Mouse (Mus musculus): Measurements from ENCODE around the gene Depp1. TPM values are rescaled to one million over a fixed set of nuclear protein-coding genes. Genes with fewer than 3 reads are reported as not detected.

Depp1 gene
- polyA plus RNA-seq, 1 experiment from 2014 or later, result 11.1 TPM

GRCm38 (mm10) chr6:116633741-116634695 is 16.4 kb upstream of the Depp1 start:
- POLR2A ChIA-PET, result interaction anchor here (1.1 kb wide), 1 partner anchor 13 kb away, joined by 3 read pairs; no protein-coding TSS in a partner anchor
- in situ Hi-C loops (cut with MboI; ENCODE audit: low pct_unique_long_range_greater_than_20kb), result loop anchor here (10.0 kb wide), 1 partner anchor 61 kb away; no protein-coding TSS in a partner anchor
- ATAC-seq, result no peak

DNA sequence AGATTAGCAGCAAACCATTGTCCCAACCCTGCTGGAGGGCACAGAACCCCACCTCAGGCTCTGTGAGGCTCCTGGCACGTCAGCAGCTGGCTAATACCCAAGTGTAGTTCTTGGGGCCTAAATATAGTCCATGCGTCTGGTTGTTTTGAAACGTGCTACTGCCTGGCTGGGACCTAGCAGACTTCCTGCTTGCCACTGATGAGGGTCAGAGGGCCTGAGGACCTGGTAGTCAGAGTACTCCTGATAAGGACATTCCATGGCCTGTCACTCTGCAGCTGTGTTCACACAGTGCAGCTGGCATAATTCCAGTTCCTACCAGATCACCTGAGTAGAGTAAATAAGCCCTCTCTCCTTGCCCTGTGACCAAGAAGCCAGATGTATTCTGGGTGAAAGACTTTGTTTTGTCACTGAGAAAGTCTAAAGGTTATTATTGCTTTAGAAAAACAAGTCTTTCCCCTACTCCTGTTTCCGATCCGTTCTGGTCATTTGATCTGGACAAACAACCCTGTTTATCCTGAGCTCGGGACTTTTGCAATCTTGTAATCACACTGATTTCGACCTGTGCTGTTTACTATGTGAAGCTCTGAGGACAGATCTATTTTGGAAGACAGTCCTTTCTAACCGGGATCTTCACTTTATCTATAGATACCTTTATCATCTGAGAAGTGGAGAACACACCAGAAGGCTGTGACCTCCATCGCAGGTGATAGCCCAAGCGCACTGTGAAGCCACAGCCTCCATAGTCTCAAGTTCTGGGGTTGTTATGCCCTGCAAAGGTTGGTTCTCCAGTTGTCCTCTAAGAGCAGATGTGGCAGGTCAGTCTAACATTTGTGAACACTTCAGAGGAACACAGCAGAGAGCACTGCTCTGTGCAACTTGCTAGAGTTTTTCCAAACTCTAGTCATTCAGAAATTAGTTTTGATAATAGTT is 14.9 kb upstream of the Depp1 start:
- ATAC-seq, result no peak
- ChIA-PET CTCF (interaction anchor here (0.8 kb wide), 1 partner anchor 34 kb away, joined by 3 read pairs; no protein-coding TSS in a partner anchor), POLR2A (no interaction called here)
- in situ Hi-C loops (cut with MboI; ENCODE audit: low pct_unique_long_range_greater_than_20kb), result loop anchor here (10.0 kb wide), 1 partner anchor 59 kb away; no protein-coding TSS in a partner anchor
- TF ChIP-seq CTCF (IDR thresholded peaks at IDR 0.05), result no peak
- H3K27me3 ChIP-seq, result no peaks in the 10 kb centered on the region
- DNase-seq (ENCODE audit: low read depth, low spot score), result no peak

More at GRCm38 (mm10) chr6:116633741-116634695, 16.4 kb upstream of the Depp1 start:
- DNase-seq (ENCODE audit: low read depth, low spot score), result no peak
- CTCF ChIA-PET, result interaction anchor here (0.8 to 4.3 kb wide), 3 partner anchors 9 to 35 kb away, joined by 3 to 36 read pairs (median 3); no protein-coding TSS in a partner anchor
- no peaks in the 10 kb centered on the region for H3K27me3 ChIP-seq
- no peak for TF ChIP-seq CTCF (IDR thresholded peaks at IDR 0.05)

DNA sequence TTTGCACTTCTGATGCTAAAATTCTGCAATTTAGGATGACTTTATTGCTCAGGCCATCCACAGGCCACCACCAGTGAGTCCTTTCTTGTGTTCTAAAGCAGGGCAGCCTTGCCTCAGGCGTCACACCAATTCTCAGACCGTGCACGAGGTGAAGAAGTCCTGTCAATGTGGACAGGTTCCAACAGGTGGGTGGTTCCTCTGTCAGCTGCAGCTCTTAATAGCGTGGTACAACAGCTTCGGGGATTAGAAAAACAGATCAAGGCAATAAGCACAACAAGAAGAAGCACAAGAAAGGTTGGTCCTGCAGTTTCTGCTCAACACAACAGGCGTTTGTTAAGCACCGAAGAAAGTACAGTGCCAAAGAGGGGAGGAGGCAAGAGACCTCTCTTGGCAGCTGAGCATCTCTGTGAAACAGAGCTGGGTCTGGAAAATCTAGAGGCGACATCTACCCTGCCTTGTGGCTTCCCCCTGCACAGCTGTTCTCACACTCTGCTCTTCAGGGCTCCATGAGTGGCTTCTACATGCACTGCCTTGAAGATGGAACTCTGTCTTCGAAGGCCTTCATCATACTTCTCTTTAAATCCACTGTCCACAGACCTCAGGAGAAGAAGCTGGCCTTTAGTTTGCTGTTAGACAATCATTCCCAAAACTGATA is 13.7 kb upstream of the Depp1 start:
- no peak for TF ChIP-seq CTCF (IDR thresholded peaks at IDR 0.05)
- CTCF ChIA-PET, result no interaction called here
- no peaks in the 10 kb centered on the region for H3K27me3 ChIP-seq
- in situ Hi-C loops (cut with MboI; ENCODE audit: low pct_unique_long_range_greater_than_20kb), result loop anchor here (10.0 kb wide), 1 partner anchor 58 kb away; no protein-coding TSS in a partner anchor
- DNase-seq (ENCODE audit: low read depth, low spot score), result no peak
- ATAC-seq, result no peak
- POLR2A ChIA-PET, result no interaction called here

- ATAC-seq, result no peak
- TF ChIP-seq CTCF (IDR thresholded peaks at IDR 0.05), result no peak
- CTCF ChIA-PET, result no interaction called here
Measured at GRCm38 (mm10) chr6:116637496-116637895, 12.9 kb upstream of the Depp1 start.

GRCm38 (mm10) chr6:116638871-116639270 is 11.5 kb upstream of the Depp1 start:
- no peak for TF ChIP-seq CTCF (IDR thresholded peaks at IDR 0.05)
- in situ Hi-C loops (cut with MboI; ENCODE audit: low pct_unique_long_range_greater_than_20kb), result loop anchor here (10.0 kb wide), 1 partner anchor 56 kb away; no protein-coding TSS in a partner anchor

More at GRCm38 (mm10) chr6:116637496-116637895, 12.9 kb upstream of the Depp1 start:
- in situ Hi-C loops (cut with MboI; ENCODE audit: low pct_unique_long_range_greater_than_20kb), result loop anchor here (10.0 kb wide), 1 partner anchor 57 kb away; no protein-coding TSS in a partner anchor
- no peak for DNase-seq (ENCODE audit: low read depth, low spot score)
- H3K27me3 ChIP-seq, result no peaks in the 10 kb centered on the region
- POLR2A ChIA-PET, result no interaction called here

DNA sequence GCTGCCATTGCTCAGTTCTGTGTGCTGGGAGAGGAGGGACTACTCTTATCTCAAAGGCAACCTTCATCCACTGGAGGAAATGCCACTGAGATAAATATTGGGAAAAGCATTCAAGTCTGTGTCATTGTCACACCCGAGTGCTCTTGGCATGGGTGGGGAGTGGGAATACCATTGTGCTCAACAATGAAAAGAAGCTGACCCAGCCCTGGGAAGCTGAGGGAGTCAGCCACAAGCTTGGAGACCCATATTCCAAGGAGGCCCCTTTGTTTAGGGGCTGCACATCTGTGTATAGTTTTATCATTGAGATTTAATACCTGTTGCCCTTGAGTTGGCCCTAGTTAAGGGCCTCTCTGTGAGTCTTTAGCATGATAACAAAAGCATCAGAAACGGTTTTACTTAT is 10.7 kb upstream of the Depp1 start:
- H3K27me3 ChIP-seq, result no peaks in the 10 kb centered on the region
- ChIA-PET POLR2A (no interaction called here), CTCF (no interaction called here)
- in situ Hi-C loops (cut with MboI; ENCODE audit: low pct_unique_long_range_greater_than_20kb), result loop anchor here (10.0 kb wide), 1 partner anchor 55 kb away; no protein-coding TSS in a partner anchor
- DNase-seq (ENCODE audit: low read depth, low spot score) (no peak), ATAC-seq (no peak)
- no peak for TF ChIP-seq CTCF (IDR thresholded peaks at IDR 0.05)

More at GRCm38 (mm10) chr6:116638871-116639270, 11.5 kb upstream of the Depp1 start:
- DNase-seq (ENCODE audit: low read depth, low spot score) (no peak), ATAC-seq (no peak)
- ChIA-PET POLR2A (interaction anchor here (0.8 kb wide), 1 partner anchor 11 kb away, joined by 3 read pairs; no protein-coding TSS in a partner anchor), CTCF (no interaction called here)
- H3K27me3 ChIP-seq, result no peaks in the 10 kb centered on the region

DNA sequence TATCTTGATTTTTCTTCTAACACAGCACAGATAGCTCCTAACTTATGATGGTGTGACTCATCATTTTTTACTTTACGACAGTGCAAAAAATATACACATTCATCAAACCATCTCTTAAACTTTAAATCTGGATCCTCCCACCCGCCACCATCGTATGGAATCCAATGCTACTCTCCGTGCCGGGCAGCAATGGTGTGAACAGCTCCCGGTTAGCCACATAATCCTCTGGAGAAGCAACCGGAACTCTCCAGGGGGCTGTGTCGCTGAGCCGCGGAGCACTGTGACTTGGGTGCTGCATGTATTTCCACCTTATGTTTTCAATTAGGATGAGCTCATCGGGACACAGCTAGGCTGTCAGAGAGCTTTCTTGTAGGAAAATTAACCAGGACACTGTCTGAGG is 7.5 kb upstream of the Depp1 start:
- TF ChIP-seq CTCF (IDR thresholded peaks at IDR 0.05), result no peak
- no peak for ATAC-seq

GRCm38 (mm10) chr6:116643881-116644280 is 6.5 kb upstream of the Depp1 start:
- POLR2A ChIA-PET, result no interaction called here
- in situ Hi-C loops (cut with MboI; ENCODE audit: low pct_unique_long_range_greater_than_20kb), result no loop called here
- no peak for TF ChIP-seq CTCF (IDR thresholded peaks at IDR 0.05)
- ATAC-seq (no peak), DNase-seq (ENCODE audit: low read depth, low spot score) (no peak)
- CTCF ChIA-PET, result interaction anchor here (6.2 kb wide), 1 partner anchor 12 kb away, joined by 36 read pairs; no protein-coding TSS in a partner anchor
- H3K27me3 ChIP-seq, result no peaks in the 10 kb centered on the region

More for the DNA sequence above, 7.5 kb upstream of the Depp1 start:
- in situ Hi-C loops (cut with MboI; ENCODE audit: low pct_unique_long_range_greater_than_20kb), result no loop called here
- ChIA-PET POLR2A (no interaction called here), CTCF (interaction anchor here (0.9 to 6.2 kb wide), 2 partner anchors 11 to 54 kb away, joined by 4 to 36 read pairs; no protein-coding TSS in a partner anchor)
- no peaks in the 10 kb centered on the region for H3K27me3 ChIP-seq
- no peak for DNase-seq (ENCODE audit: low read depth, low spot score)

DNA sequence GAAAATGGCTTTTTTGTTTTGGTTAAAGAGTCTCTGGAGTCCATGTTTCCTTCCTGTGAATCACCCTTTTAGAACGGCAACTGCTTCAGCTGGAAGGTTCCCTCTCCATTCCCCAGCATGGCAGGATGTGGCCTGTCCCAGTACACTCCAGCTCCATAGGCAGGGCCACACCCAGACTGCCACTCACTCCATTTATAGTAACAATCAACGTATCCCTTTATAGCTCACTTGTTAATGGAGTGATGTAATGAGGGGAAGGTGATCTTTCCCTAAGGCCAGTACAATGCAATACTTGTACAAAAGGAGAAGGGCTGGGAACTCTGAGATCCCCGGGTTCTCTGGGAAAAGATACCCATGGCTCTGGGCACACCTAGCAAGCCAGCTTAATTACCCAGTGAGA is 6.1 kb upstream of the Depp1 start:
- ChIA-PET POLR2A (no interaction called here), CTCF (interaction anchor here (6.2 kb wide), 1 partner anchor 12 kb away, joined by 36 read pairs; no protein-coding TSS in a partner anchor)
- DNase-seq (ENCODE audit: low read depth, low spot score) (no peak), ATAC-seq (no peak)
- no peak for TF ChIP-seq CTCF (IDR thresholded peaks at IDR 0.05)
- H3K27me3 ChIP-seq, result no peaks in the 10 kb centered on the region
- in situ Hi-C loops (cut with MboI; ENCODE audit: low pct_unique_long_range_greater_than_20kb), result no loop called here
